Mouse (Mus musculus) kidney, postnatal 14 days (tissue): ENCODE measurements around the gene Cd34.

Experiments
- DNase-seq: peaks from one replicate; pipeline ENCODE4 v3.0.0; 2022; ENCODE audit warnings: mixed read lengths

Cd34 gene

DNA sequence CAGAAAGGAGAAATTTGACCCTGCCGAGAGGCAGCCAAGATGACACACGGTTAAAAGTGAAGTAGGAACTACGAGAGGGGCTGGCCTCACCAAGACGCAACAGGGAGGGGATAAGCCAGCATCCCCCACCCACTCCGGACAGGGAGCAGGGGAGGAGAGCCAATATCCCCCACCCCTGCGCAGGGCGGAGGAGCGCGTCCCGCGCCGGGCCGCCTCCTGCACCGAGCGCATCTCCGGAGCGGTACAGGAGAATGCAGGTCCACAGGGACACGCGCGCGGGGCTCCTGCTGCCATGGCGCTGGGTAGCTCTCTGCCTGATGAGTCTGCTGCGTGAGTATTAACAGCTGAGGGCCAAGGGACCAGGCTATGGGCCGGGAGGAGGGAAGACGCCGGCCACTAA, at the start of gene Cd34:
Gene Cd34 (plus strand): TSS at position 105 of the 400 bp plus-strand sequence.
- DNase-seq, result peak; percentile 77

DNA sequence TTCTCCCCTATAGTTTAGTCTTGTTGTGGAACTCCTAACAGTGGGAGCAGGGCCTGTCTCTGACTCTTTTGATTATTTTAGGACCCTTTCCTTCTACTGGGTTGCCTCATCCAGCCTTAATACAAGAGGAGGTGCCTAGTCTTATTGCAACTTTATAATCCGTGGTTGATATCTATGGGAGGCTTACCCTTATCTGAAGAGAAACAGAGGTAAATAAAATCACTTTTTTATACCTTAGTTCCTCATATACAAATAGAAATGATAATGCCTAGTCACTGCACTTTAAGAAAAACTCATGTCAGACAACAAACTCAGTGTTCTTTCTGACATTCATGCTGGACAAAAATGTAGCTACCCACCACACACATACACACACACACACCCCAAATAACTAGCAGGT, 44.1 kb upstream of the Cd34 start:
- no peak for DNase-seq

DNA sequence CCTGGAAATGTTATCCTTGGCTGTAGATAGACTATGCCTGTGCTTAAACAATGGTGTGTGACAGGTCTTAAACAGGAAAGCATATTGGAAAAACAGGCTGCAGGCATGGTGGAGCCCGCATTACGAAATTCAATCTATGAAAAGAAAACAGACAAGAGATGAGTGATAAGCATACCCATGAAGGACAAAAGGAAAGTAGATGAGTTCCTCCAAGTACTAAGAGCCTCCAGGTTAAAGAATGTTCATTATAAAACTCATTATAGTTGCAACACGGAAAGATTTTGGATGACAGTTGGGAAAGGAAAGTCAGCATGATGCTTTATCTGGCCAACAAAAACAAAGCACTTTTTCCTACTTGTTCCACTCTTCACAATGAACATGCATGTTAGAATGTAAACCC, 43.3 kb upstream of the Cd34 start:
- DNase-seq, result no peak

DNA sequence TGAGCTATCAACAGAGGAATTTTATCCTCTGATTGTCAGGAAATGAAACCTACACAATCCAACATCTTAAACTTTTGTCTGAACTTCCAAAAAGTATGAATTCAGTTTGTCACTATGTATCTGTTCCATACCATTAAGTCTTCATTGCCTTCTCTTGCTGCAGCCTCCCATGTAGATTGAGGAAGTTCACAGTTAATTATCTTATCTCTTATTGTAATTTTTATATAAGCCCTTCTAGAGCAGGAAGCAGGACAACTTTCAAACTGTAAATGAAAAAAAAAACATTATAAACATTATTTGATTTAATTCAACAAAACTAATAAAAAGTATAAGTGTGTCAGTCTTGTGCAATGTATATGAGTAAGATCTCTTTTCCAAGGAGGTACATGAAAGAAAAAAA, 37.5 kb upstream of the Cd34 start:
- no peak for DNase-seq

DNA sequence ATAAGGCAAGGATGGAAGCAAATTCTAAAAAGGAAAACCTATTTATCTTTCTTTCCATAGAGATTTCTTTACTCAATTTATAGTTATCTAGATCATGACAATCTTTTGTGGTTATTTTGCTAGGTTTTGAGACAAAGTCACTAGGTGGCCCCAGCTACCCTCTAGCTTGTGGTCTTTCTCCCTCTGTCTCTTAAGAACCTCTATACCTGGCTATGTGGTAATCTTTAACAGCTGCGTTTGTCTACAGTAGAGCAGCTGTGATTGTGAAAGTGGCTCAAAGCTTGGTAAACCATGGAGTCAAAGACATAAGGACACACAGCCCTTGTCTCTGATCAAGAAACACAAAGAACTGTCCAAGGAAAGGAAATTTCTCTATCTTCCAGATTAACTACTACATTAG, 36.8 kb upstream of the Cd34 start:
- no peak for DNase-seq

DNA sequence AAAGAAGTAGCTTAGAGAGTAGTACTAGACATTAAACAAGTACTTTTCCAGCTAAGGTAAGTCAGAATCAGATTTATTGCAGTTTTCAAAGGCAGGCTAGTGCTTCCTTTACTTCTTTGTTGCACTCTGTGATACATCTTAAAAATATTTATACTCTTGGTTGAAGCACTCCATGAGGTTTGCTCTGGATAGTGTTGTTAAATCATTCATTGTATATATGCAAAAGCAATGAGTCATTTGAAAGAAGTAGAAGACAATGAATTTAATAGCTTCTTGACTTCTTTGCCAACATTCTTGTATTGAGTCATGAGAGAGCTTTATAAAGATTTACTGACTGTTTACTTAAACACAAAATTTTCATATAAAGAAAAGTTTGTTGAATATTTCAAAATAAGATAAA, 29.7 kb upstream of the Cd34 start:
- DNase-seq, result no peak

DNA sequence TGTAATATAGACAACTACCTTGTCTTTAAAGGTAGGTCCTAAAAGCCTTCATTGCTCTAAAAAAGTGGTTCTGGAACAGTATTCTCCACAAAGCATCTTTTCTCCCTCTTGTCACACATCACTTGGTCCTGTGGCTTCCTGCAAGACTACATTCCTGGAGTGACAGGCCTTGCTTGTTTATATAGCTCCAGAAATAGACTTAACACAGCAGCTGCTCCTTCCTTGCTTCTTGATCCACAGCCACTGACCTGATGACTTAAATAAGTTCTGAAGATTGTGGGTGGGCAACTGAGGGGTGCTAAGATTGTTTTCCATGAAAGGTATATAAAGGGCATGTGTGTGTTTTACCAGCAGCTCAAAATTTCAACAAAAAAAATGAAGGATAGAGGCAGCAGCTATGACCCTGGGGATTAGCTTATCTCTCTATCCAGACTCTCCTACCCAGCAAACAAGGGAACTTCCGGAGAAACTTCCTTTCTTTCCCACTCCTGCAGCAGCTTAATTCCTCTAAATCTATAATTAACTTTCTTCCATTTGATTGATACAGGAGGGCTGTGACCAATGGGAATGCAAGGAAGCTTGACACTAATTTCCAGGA, 12.8 kb upstream of the Cd34 start:
- DNase-seq, result no peak

DNA sequence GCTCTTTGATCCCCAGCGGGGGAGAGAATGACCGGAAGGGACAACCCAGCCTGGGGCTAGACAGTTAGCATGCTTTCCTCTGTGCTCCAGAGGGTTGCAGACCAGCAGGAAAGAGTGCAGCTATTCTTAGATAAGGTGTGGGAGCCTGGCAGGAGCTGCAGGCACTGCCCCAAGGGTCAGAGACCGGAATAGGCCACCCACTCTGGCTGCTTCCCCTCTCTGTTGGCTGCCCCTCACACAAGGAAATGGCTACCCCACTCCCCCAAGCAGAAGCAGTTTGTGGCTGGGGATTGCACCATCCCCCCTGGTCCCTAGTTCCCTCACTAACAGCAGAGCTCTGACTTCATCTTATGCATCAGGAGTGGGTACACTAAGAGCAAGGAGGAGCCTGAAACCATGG, 10.7 kb upstream of the Cd34 start:
- peak; percentile 61 for DNase-seq

DNA sequence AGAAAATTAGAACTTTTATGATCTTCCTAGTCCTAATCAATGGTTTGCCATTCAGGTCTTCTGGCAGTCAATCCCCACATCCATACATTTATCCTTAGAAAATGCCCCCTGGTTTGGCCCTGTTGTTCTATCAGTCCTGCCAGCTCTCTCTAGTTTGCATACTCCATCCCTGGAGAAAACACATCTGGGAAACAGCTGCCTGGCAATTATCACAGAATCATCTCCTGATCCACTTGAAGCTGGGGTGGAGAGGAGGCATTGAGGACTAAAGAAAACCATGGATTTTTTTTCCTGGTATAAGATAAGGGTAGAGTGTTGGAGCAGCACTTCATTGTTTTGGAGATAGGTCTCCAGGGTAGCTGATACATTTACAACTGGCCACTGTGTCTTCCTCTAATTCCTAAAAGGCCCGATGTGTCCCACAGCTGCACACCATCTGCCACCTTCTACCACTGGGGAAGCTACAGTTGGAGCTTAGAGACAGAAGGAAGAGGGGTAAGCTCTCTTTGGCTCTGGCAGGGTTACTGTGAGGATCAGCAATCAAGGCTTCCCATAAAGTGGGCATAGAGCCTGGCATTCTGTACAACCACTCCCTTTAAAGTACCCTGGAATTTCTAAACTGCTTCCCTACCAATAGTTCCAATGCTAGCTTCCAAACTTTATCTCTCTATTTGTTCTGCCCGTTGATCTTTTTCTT, 9.2 kb upstream of the Cd34 start:
- no peak for DNase-seq

DNA sequence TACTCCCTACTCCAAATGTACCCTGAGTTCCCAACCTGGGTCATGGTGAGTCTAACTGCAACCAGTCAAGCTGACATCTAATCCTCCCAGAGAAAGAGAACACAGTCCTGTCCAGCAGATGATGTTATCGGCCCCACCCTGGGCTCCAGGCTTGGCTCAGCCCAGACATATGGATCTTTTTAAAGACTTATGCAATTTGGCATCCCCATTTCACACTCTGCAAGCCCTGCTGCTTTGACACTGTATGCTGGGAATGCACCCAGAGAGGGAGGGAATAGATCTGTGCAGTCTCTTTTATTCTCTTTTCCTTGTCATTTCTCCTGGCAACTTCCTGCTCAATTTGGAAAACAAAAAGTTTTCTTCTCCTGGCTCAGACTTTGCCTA, 8.7 kb upstream of the Cd34 start:
- no peak for DNase-seq

DNA sequence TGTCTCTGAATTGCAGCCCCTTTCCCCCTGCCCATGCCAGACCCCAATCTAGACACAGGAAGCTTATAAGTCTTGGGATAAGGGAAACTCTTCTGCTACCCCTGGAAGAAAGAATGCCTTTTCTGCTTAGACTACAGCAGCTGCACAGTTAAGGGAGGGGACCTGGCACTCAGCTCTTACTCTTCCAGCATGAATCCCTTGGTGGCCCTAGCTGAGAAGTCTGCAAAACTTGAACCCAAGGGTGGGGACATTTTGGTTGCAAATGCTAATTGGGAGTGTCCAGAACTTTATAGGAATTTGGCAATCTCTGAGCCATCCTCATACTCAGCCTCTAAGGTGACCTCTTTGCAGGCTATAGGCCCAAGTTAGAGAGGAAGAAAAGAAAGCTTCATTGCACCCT, 7.9 kb upstream of the Cd34 start:
- DNase-seq, result no peak

DNA sequence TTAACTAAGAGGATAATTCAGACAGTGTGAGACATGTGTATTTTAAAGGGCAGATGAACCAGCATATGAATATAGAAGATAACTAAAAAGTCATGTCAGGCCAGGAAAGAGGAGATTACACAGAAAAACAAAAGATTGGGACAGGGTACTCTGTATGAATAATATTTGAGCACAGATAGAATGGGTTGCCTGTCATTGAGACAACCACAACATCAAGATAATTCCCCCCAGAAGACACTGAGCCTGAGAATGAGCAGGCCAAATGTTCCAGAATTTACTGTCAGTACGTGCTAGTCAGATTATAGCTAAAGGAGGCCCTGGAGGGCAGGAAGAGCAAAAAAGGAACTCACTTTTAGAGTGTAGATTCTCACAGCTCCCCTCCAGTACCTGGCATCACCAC, 3.3 kb upstream of the Cd34 start:
- no peak for DNase-seq

DNA sequence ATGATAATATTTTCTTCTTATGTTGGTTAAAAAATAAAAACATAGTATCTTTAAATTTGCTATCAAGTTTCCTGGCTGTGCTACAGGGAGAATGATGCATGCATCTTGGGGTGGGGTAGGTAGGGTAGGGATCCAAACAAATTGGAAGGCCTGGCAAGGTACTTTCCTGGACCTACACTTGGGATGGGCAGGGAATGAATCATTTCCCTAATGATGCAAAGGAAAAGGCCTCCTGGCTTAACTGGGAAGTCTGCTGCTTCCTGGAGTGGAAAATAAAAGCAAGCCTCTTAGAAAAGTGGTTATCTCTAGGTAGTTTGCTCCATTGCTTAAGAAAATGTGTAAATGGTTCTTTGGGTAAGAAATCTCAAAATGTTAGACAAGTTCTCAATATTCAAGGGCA, 2.9 kb downstream of the Cd34 start:
- DNase-seq, result peak; percentile 27

DNA sequence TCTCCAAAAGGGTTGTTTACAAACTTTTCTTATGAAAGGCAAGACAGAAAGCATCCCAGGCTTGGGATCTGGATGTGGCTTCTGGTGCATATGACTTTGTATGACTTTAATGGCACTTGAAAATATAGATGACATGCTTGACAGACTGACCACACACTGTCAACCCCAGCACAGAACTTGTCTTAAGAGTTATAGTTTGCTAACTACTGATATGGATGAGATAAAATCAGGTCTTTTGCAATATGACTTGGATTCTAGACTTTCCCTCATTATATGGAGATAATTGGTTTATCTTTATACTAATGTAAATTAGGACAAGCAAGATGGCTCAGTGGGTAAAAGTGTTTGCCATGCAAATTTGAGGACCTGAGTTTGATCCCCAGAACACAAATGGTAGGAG, 4.3 kb downstream of the Cd34 start:
- no peak for DNase-seq

DNA sequence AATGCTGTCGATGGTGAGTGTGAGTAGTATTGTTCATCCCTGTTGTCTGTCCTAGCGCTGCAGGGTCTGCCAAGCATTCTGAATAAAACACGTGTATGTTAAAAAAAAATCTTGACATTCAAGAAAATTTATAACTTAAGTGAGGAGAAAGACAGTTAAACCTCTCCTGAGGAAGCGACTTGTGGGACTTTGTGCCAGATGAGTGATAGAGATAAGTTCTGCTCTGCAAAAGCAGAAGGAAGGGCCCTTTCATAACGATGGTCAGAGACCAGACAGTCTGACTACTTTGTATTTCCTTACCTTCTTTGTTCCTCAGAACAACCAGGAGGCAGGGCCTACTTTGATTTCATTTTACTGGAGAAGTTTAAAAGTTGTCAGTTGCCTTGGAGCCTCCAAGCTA, 4.9 kb downstream of the Cd34 start:
- DNase-seq, result peak; percentile 34

DNA sequence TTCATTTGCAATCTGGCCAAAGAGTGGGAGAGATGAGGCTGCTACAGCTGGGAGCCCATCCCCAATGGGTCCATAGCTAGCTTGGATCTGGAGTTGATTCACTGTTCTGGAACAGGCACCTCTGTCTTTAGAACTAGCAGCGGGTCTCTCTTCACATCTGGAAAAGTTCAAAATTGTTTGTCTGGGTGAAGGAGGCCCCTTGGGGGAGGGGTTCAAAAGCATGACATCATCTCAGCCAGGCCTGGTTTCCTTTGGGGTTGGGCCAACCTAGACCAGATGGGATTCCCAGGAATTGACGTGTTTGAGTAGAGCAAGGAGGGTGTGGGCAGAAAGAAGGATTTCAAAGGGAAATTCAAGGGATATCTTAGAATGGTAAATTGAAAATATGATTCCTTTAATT, 6.8 kb downstream of the Cd34 start:
- peak; percentile 25 for DNase-seq

DNA sequence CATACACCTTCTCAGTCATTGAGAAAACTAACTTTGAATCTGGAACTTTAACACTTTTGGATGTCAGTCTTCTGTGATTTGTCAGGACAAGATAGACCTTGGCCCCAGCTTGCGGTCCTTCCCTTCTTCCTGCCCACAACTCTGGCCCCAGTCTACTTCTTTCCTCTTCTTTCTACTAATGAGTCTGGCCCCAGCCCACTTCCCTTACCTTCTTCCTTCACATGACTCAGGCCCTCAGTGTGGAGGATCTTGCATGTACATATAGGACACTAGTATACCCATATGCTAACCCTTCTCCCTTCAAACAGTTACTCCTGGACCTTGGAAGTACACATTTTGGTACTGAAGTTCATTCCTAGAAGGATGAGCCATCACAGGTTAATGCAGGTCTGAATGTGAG, 7.8 kb downstream of the Cd34 start:
- no peak for DNase-seq

DNA sequence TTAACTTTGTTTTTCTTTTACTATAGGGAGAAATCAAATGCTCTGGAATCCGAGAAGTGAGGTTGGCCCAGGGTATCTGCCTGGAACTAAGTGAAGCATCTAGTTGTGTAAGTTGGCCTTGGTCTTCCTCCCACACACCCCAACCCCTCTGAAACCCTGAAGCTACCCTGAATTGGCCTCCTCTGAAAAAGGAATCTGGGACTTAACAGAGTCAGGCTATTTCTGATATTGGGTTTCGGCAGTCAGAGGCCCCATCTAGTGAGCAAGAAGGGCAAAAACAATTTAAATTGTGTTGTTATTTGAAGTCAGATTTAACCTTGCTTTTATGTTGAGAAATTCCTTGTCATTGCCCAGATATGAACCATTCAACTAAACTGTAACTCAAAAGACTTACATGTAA, 12.3 kb downstream of the Cd34 start:
- no peak for DNase-seq

DNA sequence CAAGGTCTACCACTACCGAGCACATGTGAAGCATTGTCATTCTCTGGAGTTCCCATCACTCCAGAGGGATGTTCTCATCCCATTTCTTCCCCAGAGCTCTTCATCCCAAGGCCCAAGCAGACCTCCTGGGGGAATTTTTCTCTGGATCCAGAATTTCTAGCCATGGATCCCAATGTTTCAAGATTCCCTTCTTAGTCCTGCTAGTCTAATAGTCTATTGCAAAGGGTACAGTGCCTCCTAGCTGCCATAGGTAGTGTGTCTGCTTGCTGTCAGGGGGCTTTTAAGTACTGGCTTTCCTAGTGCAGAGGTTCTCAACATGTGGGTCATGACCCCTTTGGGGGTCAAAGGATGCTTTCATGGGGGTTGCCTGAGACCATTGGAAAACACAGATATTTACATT, 14.3 kb downstream of the Cd34 start:
- DNase-seq, result no peak

DNA sequence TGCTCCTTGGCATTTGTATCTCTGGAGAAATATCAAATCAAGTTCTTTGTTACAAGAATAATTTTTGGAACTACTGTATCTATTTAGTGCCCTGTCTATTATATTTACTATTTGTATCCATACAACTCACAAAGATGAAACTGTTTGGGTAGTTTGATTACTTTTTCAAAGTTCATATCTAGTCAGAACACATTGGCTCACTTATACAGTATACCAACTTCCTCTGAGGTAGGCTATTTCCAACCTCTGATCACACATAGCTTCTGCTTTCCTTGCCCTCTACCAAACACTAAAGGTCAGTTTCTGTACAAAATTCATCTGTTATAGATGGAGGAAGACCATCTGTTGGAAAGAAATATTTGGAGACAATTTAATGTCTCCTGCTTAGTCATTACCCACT, 16.1 kb downstream of the Cd34 start:
- no peak for DNase-seq

DNA sequence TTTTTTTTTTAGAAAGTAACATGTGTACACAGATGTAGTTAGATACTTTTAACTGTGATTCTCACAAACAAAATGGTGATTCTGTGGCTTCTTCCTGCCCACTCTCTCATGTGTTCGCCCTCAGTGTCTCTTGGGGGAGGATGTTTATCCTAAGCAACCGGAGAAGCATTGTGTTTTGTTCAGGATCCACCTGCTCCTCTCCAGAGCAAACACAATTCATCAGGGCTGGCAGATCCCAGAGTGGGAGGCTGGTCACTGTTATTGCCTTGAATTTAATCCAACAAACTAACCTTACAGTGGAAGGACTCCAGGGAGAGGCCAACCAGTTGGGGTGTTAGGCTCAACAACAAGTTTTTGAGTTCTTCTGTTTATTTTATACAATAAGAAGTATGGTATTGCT, 17.1 kb downstream of the Cd34 start:
- peak; percentile 30 for DNase-seq

DNA sequence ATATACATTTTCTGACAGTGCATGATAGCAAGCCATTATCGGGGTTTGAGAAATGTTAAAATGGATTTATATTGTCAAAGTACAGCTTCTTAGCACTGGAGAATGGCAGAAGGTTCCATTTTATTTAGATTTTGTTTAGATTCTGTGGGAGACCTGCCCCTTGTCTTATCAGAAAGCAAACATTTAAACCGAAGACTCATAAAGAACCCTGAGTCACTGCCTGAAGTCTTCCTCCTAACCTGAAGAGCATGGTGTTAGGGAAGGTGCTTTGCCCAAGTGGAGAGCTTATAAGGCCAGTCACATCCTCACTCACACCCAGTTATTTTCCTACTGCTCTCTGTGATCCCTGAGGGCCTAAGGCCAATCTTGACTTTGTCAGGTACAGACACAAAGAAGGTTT, 18.4 kb downstream of the Cd34 start:
- no peak for DNase-seq

DNA sequence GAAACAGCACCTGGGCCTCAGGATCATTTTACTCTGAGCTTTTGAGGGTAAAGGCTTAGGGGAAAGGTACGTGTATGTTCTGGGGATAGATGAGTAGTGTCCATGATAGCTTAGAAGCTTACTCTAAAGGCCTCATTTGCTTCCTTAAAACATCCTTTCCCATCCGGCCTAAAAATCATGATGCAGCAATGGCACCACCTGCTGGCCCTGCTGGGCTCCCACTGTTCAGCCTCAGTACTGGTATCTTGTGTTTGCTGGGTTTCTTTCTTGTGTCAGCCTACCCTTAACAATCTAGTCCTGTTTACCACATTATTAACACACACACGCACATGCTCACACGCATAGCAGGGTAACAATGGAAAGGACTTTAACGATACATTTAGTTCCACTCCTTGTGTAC, 23.6 kb downstream of the Cd34 start:
- peak; percentile 71 for DNase-seq

DNA sequence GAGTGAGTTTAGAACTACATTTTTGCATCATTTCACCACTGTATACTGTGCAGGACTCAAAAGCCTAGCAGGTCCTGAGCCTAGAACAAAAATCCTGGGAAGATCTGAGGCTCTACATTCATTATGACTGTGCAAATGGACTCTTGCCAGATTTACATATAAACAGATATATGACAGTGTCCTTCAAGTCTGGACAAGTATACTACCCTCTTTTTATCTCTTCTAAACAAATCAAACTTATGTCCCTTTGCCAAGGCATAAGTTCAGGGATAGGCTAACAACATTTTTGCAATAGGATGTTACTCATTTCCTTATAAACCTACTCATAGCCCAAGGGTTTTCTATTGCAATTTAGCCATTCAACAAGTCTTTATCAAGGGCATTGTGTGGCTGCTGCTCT, 24.1 kb downstream of the Cd34 start:
- no peak for DNase-seq

DNA sequence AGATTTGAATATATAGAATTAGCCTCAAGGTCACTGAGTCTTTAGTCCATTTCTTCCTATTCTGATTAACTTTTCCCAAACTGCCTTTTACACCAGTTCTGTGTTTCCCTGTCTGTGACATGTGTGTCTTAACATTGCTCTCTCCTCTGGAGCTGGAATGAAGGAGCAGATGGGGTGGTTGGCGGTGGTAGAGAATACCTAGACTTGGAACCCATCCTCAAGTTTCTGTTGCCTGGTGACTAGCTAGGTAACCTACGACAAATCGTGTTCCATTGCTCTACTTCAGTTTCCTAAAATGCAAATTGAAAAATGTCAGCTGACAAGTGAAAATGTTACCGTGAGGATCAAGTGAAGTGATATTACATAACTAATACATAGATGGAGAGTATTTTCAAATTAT, 33.4 kb downstream of the Cd34 start:
- no peak for DNase-seq
